Mouse (Mus musculus) myocyte (in vitro differentiated cells): ENCODE results near the gene Acadm. TPM values are rescaled to one million over a fixed set of nuclear protein-coding genes. Genes with fewer than 3 reads are reported as not detected.
A peak's percentile ranks its signal among the peaks of the same experiment; 100 is the strongest.

ENCODE experiments used
- H3K27me3 ChIP-seq: one replicate; pipeline ENCODE4 v1.6.1; 2011; ENCODE audit not compliant: control insufficient read depth, insufficient read depth, insufficient read length
- H3K36me3 ChIP-seq: one replicate; pipeline ENCODE4 v1.6.1; 2011; ENCODE audit not compliant: control insufficient read depth, insufficient read depth
- H3K4me2 ChIP-seq: one replicate; pipeline ENCODE4 v1.6.1; 2011; ENCODE audit warnings: low read depth, control low read depth
- H3K4me3 ChIP-seq: one replicate; pipeline ENCODE4 v1.5.1; 2011; ENCODE audit warnings: mild to moderate bottlenecking, control low read depth, moderate library complexity
- H3K79me2 ChIP-seq: one replicate; pipeline ENCODE4 v1.6.1; 2011; ENCODE audit not compliant: control insufficient read depth, insufficient read depth
- H3ac ChIP-seq: one replicate; pipeline ENCODE4 v1.6.1; 2011; ENCODE audit not compliant: control insufficient read depth, insufficient read length
- CEBPB ChIP-seq: IDR thresholded peaks from 2 replicates; pipeline ENCODE4 v1.6.1; 2011; ENCODE audit warnings: mild to moderate bottlenecking, moderate library complexity; ENCODE audit not compliant: poor library complexity, insufficient read depth, severe bottlenecking
- E2F4 ChIP-seq: IDR thresholded peaks from one replicate; pipeline ENCODE4 v1.6.1; 2011; ENCODE audit warnings: mild to moderate bottlenecking, control low read depth, moderate library complexity; ENCODE audit not compliant: insufficient read depth
- MAX ChIP-seq: IDR thresholded peaks from one replicate; pipeline ENCODE4 v1.6.1; 2011; ENCODE audit warnings: low read depth, mild to moderate bottlenecking, control low read depth
- MYOD1 ChIP-seq, 3 experiments: IDR thresholded peaks; one replicate each; pipeline ENCODE4 v1.6.1; 2011; ENCODE audit warnings: control low read depth in 2 of 3, low read depth in 2 of 3, mild to moderate bottlenecking in 2 of 3, moderate library complexity in 1 of 3; ENCODE audit not compliant: insufficient read length in 2 of 3, control insufficient read depth in 1 of 3
- MYOG ChIP-seq, 3 experiments: IDR thresholded peaks; one replicate each; pipeline ENCODE4 v1.6.1; 2011; ENCODE audit warnings: control low read depth in 2 of 3, low read depth in 2 of 3, mild to moderate bottlenecking in 2 of 3; ENCODE audit not compliant: insufficient read length in 2 of 3, control insufficient read depth in 1 of 3, insufficient read depth in 1 of 3
- POLR2A ChIP-seq: IDR thresholded peaks from one replicate; pipeline ENCODE4 v1.6.1; 2011; ENCODE audit warnings: low read depth, mild to moderate bottlenecking, control low read depth, moderate library complexity; ENCODE audit not compliant: insufficient read length
- POLR2AphosphoS2 ChIP-seq: IDR thresholded peaks from one replicate; pipeline ENCODE4 v1.6.1; 2011; ENCODE audit warnings: low read depth, control low read depth; ENCODE audit not compliant: insufficient read length
- REST ChIP-seq: IDR thresholded peaks from one replicate; pipeline ENCODE4 v1.6.1; 2011; ENCODE audit warnings: mild to moderate bottlenecking, control low read depth, moderate library complexity; ENCODE audit not compliant: insufficient read depth, insufficient read length
- SRF ChIP-seq: IDR thresholded peaks from one replicate; pipeline ENCODE4 v1.6.1; 2011; ENCODE audit warnings: low read depth; ENCODE audit not compliant: control insufficient read depth, insufficient read length
- TCF12 ChIP-seq: IDR thresholded peaks from one replicate; pipeline ENCODE4 v1.6.1; 2011; ENCODE audit warnings: mild to moderate bottlenecking, control low read depth; ENCODE audit not compliant: poor library complexity, insufficient read depth, severe bottlenecking
- TCF3 ChIP-seq: IDR thresholded peaks from one replicate; pipeline ENCODE4 v1.6.1; 2011; ENCODE audit warnings: low read depth, control low read depth; ENCODE audit not compliant: insufficient read length
- USF1 ChIP-seq: IDR thresholded peaks from one replicate; pipeline ENCODE4 v1.6.1; 2011; ENCODE audit warnings: low read depth, mild to moderate bottlenecking, control low read depth, moderate library complexity
- polyA plus RNA-seq: library from polyadenylated mRNA; unstranded; fragments of >200 nt; fragmentation: generic; extraction: Trizol; gene quantifications from one replicate; pipeline ENCODE4 v1.2.1, GENCODE M21; 2012; ENCODE audit warnings: missing spikeins

Acadm gene
- 36.8 TPM for polyA plus RNA-seq

- Histone ChIP-seq H3K36me3 (no peaks in the 10 kb centered on the region), H3K79me2 (peaks cover 13% of the 10 kb centered on the region), H3K27me3 (no peaks in the 10 kb centered on the region), H3K4me3 (peak within 1 kb of the TSS; percentile 63), H3ac (peak within 1 kb of the TSS; percentile 29), H3K4me2 (peak within 1 kb of the TSS; percentile 89)
- TF ChIP-seq SRF (peak; percentile 5), POLR2AphosphoS2 (peak; percentile 94), REST (peak; percentile 13), POLR2A (peak; percentile 93), MYOG (IDR thresholded peaks at IDR 0.05; ENCODE audit: control insufficient read depth in 1 of 3, insufficient read depth in 1 of 3, insufficient read length in 2 of 3, low read depth in 2 of 3) (no peak), USF1 (no peak), MAX (no peak), TCF3 (no peak), TCF12 (no peak)
Observed at GRCm38 (mm10) chr3:153944335-153944990, at the start of gene Acadm. Gene Acadm, minus strand, starts transcription at chr3:153944632.

DNA sequence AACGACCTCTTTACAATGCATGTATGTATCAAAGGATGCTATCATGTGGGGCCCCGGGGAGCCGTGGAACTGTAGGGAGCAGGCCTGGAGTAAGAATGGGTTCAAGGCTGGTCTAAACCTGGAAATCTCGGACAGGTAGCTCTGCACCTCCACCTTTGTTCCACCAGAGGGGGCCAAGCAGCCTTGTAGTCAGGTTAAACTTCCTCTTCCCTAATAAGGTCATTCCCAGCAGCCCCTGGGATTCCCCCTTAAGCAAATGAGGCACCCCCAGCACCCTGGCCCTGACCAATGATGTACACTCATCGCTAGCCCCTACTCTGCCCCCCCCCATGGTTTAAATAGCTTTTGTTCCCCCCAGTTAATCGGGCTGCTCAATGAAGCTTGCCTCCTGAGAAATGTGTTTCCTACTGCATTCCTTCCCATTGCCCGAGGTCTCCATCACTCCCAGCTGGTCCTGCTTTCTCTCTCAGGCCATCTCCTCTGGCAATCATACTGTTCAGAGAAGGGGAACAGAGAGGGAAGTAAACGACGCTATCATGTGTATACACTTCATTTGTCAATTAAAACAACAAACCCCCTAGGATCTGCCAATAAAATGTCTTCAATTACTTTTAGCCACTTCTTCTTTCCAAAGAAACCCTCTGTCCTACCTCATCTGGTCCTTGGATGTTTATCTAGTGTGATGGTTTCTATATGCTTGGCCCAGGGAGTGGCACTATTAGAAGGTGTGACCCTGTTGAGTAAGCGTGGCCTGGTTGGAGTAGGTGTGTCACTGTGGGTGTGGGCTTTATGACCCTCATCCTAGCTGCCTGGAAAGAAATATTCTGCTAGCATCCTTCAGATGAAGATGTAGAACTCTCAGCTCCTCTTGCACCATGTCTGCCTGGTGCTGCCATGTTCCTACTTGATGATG lies 40.3 kb upstream of the Acadm start:
- Histone ChIP-seq H3K36me3 (no peaks in the 10 kb centered on the region), H3ac (no peak overlapping the region), H3K4me2 (no peak overlapping the region), H3K79me2 (no peaks in the 10 kb centered on the region), H3K4me3 (no peak overlapping the region), H3K27me3 (no peaks in the 10 kb centered on the region)
- TF ChIP-seq POLR2A = no peak
- TF ChIP-seq SRF = peak; percentile 86
- TF ChIP-seq POLR2AphosphoS2 = no peak
- TF ChIP-seq USF1 = no peak
- TF ChIP-seq CEBPB = no peak

- no peaks in the 10 kb centered on the region for H3K36me3 ChIP-seq
- H3K79me2 ChIP-seq = no peaks in the 10 kb centered on the region
- no peak overlapping the region for H3K4me3 ChIP-seq
- peaks cover 7% of the 10 kb centered on the region for H3K27me3 ChIP-seq
- no peak overlapping the region for H3ac ChIP-seq
- H3K4me2 ChIP-seq = no peak overlapping the region
- TF ChIP-seq USF1 (no peak), TCF3 (no peak), MYOD1 (IDR thresholded peaks at IDR 0.05; ENCODE audit: control insufficient read depth in 1 of 3, insufficient read length in 2 of 3, low read depth in 2 of 3) (no peak), MYOG (IDR thresholded peaks at IDR 0.05; ENCODE audit: control insufficient read depth in 1 of 3, insufficient read depth in 1 of 3, insufficient read length in 2 of 3, low read depth in 2 of 3) (no peak), TCF12 (no peak), POLR2AphosphoS2 (no peak), SRF (no peak), CEBPB (no peak), E2F4 (no peak), MAX (no peak), REST (no peak), POLR2A (no peak)
Observed at GRCm38 (mm10) chr3:153980611-153981010, 36.2 kb upstream of the Acadm start.

- Histone ChIP-seq H3K4me2 (no peak overlapping the region), H3K27me3 (peaks cover 24% of the 10 kb centered on the region), H3K79me2 (no peaks in the 10 kb centered on the region), H3ac (no peak overlapping the region), H3K36me3 (no peaks in the 10 kb centered on the region), H3K4me3 (no peak overlapping the region)
- TF ChIP-seq SRF = no peak
- TF ChIP-seq USF1 = no peak
- TF ChIP-seq TCF3 = no peak
- TF ChIP-seq MYOG (IDR thresholded peaks at IDR 0.05; ENCODE audit: control insufficient read depth in 1 of 3, insufficient read depth in 1 of 3, insufficient read length in 2 of 3, low read depth in 2 of 3) = no peak
- no peak for TF ChIP-seq MAX
- no peak for TF ChIP-seq E2F4
- no peak for TF ChIP-seq TCF12
- no peak for TF ChIP-seq REST
- TF ChIP-seq POLR2A = no peak
Observed at GRCm38 (mm10) chr3:153975791-153976190, 31.4 kb upstream of the Acadm start.
